Mouse (Mus musculus): ENCODE data around the gene Pipox.
A peak's percentile ranks its signal among the peaks of the same experiment; 100 is the strongest.

Pipox gene

DNA sequence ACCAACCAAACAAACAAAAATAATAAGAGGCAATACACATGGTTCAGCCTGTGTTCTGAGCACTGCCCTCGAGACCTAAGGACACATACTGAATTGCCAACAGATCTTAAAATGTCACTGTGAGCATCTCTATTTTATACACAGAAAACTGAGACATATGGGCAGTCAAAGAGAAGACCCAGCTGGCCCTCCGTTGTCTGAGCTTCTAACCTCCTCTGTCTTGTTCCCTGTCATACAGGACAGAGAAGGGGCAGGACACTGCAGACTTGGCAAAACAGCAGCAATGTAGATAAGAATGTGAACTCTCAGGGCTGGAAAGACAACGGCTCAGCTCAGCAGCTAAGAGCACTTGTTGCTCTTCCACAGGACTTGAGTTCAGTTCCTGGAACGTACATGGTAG lies 14.6 kb upstream of the Pipox start:
- DNase-seq (ENCODE audit: low spot score in 2 of 2), result no peak

DNA sequence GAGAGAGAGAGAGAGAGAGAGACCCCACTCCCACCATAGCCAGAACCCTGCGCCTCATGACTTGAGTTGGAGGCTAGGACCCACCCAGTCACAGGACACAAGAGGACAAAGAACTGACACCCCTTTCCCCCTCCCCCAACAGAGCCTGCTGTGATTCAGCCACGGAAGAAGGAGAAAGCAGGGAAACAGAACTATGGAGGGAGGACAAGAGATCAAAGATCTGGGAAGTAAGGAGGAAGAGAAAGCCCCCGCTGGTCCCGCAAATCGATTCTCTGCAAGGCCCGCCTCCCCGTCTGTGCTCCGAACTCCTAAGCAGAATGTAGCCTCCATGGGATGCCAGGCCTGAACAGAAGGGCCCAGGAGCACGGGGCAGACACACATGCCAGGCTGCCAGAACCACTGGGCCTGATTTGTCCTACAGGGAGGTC lies 12.9 kb upstream of the Pipox start:
- no peak for DNase-seq (ENCODE audit: low spot score in 2 of 2)

DNA sequence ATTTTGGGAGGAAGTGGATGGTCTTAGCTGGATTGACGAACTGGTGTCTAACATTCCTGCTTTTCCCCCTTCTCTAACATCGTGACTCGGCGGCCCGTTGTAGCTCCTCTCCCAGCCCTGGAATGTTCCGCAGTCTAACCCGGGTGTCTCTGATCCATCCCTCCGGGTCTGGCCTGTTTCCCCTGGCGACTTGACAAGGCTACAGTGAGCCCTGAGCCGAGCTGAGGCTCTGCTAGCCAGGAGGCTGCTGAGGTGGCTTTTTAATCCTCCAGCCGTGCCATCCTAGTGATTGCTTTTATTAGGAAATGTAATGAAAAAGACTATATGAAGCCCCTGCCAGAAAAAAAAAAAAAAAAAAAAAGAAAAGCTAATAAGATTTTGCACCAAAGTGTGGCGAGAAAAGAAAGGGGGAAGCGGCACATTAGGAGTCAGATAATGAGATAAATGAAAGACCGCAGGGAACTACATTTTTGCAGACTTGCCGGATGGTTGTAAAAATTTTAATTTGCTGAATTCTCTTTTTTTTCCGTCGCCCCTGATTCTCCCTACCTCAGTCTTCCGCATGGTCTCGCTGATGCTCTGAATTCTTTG lies 12.3 kb upstream of the Pipox start:
- no peak for DNase-seq (ENCODE audit: low spot score in 2 of 2)

DNA sequence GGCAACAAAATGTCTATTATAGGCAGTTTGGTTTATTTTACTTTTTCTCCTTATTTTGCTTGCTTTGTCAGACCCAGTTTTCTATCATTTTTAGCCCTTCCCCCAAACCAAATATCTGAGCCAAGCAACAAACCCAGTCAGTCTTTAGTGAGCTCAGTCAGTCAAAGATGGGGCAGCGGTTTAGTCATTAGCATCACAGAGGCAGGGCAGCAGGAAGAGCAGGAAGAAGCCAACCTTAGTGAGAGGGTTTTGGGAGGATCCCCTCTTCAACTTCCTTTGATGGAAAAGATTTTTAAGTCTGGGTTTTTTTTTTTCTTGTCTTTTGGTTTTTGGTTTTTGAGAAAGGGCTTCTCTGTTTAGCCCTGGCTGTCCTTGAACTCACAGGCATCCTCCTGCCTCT lies 10.8 kb upstream of the Pipox start:
- DNase-seq (ENCODE audit: low spot score in 2 of 2), result no peak

DNA sequence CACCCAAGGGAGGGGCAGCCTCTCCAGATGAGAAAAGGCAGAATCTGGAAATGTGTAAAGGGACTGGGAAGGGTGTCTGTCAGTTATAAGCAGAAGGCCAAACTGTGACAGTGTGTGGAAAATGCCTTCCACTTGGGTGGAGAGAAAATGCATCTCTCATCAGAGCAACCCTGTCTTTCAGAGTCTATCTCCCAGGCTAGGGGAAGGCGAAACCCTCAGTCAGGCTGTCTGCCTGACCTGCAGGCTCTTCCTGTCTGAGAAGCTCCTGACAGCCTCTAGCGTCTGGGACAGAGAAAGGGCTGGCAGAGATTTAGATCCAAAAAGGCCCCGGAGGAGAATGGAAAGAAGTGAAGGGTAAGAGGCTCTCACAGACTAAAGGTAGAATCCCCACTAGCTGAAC lies 9.9 kb upstream of the Pipox start:
- no peak for DNase-seq (ENCODE audit: low spot score in 2 of 2)

DNA sequence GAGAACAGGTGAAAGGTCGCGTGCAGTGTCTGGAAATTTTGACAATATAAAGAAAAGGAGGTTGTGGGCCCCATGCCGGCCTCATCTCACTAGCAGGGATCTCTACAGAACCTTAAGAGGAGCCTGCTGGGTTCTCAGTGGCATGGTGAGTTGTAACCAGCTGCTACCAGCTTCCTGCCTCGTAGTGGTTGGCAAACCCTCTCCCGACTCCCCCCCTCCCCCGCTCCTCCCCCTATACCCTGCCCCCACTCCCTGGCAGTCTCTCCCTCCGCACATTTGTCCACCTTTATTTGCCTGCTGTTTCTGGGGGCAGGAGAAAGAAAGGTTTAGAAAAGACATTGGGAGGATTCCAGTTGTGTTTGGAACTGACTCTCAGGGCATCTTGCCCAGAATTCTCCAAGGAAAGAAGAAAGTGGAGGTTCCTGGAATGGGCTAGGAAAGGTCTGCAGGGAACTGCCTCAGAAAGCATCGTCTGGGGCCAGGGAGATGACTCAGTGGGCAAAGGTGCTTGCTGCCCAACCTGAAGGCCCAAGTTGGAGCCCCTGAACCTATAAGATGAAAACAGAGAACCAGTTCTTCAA lies 8.0 kb upstream of the Pipox start:
- no peak for DNase-seq (ENCODE audit: low spot score in 2 of 2)

DNA sequence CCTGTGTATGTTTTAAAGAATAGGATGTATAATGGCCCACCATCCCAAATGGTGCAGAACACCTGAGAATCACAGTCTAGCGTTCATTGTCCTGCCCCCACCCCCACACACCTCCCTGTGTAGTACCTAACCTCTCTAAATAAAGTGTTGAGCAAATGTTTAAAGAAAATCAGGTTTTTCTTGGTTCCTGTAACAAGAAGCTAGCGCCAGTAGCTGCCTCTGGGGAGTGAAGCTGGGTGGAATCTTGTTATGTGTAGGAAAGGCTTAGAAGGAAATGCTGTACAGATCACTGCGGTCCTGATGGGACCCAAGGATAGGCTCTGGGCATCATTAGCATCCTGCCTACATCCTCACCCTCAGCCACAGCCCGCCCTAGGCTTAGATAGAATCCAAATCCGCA lies 7.5 kb upstream of the Pipox start:
- no peak for DNase-seq (ENCODE audit: low spot score in 2 of 2)

DNA sequence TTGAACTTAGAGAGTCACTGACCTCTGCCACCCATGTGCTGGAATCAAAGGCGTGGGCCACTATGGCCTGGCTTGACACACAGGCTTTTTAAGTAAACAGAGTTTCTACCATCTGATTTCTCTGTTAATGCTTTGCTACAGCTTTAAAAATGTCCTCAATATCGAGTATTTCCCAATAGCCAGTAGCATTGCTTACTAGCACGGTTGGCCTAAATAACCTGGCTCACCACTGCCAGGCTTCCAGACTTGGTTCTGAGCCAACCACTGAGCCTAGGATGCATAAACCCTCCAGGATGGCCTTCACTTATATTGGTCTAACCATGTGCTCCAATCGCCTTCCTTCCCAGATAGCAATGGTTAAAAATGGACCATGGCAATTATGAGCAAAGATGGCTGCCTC lies 6.8 kb upstream of the Pipox start:
- DNase-seq (ENCODE audit: low spot score in 2 of 2), result no peak

DNA sequence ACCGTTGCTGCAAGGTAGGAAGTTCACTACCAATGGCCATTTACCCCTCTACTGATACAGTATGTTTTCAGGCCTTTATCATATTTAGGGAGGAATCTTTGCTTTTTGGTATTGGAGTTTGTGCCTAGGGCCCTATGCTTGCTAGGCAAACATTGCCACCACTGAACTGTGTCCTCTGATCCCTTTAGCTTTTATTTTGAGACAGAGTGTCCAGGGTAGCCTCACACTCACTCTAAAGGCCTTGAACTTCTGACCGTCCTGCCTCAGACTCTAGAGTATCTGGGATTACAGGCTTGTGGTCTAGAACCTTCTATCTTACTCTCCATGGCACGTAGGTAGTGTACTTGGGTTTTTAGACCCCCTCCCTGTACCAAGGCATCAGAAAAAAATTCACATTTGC lies 6.3 kb upstream of the Pipox start:
- DNase-seq (ENCODE audit: low spot score in 2 of 2), result no peak

DNA sequence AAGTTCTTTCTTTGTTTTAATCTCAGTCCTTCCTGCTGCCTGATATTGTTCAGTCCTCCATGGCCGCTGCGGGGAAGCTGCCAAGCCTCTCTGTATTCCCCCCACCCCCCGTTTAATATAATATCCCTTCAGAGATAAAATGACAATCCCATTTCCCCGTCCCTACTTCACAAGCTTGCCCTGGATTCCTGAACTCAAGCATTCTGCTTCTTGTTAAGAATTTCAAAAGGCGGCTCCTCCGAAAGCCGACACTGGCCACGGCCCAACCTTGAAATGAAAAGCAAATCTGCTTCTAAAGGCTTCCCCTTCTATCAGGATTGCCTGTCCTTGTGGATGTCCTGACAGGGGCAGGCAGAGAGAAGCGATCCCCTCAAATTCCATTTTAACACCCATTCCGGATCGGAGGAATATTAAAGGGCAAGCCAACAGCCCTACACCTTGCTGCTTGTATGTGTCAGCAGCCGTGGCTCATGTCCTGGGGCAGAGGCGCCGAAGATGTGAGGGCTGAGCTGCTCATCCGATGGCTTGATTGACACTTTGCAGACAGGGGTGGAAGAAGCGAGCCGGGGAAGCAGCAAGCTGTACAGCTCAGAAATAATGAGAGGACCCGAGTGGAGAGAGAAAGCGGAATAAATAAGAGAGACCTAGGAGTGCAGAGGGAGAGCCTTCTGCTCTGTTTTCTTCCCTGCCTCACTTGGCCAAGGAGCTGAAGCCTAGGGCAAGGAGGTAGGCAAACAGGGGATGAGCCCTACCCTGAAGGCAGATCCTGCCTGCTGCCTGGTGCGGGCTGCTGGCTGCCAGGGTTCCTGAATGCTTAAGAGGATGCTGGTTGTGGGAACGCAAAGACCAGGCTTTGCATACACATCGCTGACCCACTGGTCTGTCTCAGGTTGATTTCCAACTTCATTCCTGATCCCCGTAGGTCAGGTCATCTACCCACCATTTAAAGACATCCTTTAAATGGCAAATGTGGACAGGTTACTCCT lies 3.2 kb upstream of the Pipox start:
- DNase-seq (ENCODE audit: low spot score in 2 of 2), result no peak

DNA sequence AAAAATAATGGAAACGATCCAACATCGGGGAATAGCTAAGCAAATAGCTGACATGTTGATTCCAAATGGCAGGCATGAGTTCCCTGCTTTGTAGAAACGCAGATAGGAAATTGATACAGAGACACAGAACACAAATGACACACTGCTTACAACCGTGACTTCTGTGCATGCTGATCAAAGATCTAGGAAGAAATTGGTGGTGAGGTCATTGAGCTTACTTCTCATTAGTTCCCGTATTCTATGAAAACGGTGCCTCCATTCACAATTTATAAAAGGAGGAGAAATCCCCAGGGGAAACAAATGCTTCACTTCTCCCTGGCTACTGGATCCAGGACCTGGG lies 2.6 kb upstream of the Pipox start:
- DNase-seq (ENCODE audit: low spot score in 2 of 2), result no peak

DNA sequence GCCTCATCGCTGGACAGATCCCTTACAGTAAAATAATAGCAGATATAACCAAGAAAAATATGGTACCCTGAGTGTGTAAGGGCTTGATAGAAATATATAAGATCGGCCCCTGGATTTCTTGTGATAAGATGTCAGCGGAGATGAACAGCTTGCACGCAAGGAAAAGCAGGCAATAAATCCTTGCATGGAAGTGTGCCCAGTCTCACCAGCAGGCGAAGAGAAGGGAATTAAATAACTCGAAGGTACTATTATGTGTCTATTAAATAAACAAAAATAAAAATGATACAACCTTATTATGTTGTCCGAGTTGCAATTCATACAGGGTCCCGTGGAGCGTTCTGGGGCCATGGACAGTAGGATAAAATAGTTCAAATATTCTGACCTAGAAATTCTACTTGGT lies 2.1 kb upstream of the Pipox start:
- DNase-seq (ENCODE audit: low spot score in 2 of 2), result no peak

DNA sequence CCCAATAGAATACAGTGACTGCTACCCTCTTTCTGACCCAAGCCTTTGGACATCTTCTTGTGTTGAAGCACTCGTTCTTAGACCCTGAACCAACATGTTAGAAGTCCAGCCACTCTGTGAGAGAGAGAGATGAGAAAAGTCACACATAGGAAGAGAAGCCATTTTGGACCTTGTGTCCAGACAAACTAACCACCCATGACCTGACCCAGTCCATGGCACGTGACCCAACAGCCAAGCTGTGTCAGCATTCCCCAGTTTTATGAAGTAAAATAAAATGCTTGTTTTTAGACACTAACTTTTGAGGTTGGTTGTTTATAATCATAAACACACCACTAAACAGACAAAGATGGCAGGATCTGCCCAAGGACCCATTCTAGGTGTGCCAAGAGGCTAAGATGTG lies 1.1 kb upstream of the Pipox start:
- no peak for DNase-seq (ENCODE audit: low spot score in 2 of 2)

DNA sequence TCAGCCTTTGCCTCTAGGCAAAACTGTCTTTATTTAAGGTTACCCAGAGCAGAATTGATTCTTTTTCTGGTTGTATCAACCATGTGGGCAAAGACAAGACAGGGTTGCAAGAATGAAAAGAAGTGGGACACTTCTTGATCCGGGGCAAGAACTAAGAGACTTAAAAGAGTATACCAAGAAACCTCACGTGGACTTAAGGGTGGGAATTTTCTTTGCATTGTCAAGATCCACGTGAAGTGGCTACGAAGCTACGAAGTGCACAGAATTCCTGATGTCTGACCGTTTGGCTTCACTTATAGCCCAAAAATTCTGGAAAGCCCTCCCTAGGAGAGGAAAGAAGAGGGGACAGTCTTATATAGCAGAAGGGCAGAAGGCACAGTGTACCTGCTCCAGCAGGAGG lies 613 bp downstream of the Pipox start:
- no peak for DNase-seq (ENCODE audit: low spot score in 2 of 2)

DNA sequence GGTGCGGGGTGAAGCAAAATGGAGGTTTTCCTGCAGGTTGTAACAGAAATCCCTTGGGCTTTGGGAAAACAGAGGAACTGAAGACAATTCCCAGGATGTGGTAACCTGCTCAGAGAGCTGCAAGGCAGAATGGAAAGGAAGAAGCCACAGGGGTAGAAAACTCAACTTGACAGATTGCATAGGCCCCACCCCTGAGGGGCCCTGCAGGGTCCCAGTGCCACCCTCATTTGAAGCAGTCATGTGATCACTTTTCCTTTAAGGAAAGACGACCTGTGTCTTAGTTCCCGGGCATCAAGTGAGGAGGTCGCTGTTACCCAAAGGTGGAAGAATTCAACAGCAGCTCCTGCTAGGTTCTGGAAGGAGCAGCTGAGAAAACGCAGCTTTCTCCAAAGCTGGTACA lies 1.0 kb downstream of the Pipox start:
- no peak for DNase-seq (ENCODE audit: low spot score in 2 of 2)

DNA sequence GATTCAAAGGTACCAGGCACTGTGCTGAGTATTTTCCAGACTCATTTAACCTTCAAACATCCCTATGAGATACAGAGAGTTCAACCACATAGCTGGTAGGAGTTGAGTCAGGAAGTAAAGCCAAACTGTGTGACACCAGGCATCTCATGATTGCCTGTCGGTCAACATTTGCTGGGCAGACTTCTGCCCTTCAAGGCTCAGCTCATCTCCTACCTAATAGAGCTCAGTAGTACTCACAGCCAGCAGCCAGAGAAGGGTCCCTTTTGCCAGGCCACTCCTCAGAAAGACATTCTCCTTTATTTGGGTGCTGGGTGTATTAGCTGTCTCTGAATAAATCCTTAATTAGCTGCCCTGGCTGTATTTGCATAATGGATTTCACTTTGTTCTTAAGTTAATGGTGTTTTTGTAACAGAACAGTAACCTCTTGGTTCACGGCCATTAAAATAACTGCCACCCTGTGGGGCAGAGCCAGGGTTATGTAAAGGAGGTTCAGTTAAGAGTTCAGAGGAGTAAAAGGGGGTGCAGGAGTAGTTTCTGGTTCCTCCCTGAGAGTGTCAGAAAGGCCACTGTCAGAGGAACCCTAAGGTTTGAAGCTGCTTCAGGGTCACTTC lies 3.1 kb downstream of the Pipox start:
- no peak for DNase-seq (ENCODE audit: low spot score in 2 of 2)

DNA sequence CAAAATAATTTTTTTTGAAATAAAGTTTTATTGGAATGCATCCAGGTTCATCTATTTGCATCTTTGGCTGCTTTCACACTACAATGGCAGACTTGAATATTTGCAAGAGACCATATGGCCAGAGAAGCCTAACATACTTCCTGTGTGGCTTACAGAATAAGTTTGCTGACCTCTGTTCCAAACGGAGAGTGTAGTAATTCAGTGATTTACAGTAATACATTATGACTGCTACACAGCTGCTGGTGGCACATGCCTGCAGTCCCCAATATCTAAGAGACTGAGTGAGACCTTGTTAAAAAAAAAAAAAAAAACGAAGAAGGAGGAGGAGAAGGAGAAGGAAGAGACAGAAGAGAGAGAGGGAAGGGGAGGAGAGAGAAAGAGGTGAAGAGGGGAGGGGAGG lies 4.4 kb downstream of the Pipox start:
- no peak for DNase-seq (ENCODE audit: low spot score in 2 of 2)

DNA sequence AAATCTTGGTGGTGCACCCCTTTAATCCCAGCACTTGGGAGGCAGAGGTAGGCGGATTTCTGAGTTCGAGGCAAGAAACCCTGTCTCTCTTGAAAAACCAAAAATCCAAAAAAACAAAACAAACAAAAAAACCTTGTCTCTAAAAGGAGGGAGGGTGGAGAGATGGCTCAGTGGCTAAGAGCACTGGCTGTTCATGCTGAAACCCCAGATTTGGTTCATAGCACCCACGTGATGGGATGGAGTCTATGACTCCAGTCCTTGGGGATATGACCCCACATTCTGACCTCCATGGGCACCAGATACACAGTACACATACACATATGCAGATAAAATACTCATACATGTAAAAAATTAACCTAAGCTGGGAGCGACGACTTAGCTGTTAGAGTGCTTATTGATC lies 5.0 kb downstream of the Pipox start:
- no peak for DNase-seq (ENCODE audit: low spot score in 2 of 2)

DNA sequence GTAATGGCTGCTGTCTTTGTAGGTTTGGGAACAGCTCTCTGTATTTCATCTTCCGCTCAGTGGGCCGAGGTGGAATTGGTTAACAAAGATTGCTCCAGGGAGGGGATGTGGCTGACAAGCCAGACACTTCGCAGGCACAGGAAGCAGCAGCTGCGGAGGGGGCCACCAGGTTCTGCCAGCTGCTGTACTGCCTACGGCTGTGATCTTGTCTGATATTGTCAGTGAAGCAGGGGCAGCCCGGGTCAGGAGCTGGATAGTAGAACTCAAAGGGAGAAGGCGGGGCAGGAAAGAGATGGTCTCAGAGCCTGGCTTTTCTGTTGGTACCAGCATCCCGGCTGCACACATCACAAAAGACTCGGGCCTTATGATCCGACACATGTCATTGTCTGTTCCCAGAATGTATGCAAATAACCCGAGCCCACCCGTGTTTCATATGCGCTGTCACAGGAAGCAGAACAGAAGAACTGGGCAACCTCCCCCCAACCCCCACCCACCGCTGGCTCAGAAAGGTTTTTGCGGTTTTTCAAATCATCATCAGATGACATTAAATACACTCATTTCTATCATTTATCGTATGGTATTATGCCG lies 6.4 kb downstream of the Pipox start:
- DNase-seq (ENCODE audit: low spot score in 2 of 2), result peak in 1 of 2 experiments; percentile 38

DNA sequence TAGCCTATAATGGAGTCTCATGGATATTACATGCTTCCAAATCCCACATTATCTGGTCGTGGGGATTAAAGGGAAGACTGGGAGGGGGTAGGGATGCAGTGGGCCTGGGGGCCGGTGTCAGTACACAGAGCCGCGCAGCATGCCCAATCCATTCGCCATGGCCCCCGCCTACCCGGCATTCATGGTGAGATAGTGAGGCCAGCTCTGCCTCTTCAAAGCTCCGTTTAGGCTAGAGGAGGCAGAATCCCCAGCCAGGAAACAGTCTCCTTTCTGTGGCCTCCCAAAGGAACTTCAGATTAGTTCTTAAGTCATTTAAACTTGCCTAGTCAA lies 8.7 kb downstream of the Pipox start:
- DNase-seq (ENCODE audit: low spot score in 2 of 2), result no peak

DNA sequence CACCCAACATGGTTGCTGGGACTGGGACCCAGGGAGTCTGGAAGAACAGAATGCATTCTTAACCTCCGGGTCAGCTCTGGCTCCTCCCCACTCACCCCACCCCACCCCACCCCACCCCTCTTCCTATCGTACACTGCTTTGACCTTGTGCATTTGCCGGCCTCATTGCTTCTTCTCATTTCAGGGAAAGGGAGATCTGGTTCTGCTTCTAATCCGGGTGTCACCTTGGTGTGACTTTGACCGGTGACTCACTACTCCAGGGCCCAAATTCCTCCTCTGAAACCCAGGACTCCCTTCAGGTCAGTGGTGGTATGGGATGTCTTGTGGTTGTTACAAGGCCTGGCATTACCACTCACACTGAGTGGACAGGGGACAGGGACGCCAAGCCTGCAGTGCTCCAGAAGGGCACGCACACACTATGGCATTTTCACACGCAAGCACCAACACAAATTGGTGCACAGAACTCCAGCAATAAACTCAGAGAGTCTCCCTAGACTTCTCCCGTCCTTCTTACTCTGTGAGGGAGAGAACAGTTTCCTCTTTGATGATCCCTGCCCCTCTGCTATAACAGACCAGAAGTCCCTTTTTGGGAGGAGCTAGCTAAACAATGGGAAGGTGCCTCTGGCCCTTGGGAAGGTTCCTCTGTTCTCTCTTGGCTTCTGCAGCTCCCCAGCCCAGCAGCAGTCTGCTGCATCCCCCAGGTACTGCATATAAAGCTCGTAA lies 9.2 kb downstream of the Pipox start:
- DNase-seq (ENCODE audit: low spot score in 2 of 2), result no peak

DNA sequence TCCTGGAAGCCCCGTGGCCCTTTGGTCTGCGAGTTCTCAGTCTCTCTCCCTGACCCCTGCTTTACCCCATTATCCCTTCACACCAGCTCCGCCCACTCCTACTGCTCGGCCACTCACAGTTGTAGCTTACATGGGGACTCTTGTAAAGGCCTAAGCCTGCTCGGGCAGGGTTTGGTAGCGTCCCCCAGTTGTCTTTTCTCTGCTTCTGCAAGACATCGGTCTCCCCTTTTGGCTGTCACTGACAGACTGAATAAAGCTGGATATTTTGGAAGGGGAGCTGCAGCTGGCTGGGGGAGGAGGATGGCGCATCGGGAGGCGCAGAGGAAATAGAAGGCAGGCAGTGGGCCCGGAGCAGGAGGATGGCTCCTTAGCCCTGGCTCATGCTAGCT lies 17.1 kb downstream of the Pipox start:
- peak in 1 of 2 experiments; percentile 15 for DNase-seq (ENCODE audit: low spot score in 2 of 2)

All from frontal cortex, postnatal 25 days (tissue).